Mouse (Mus musculus) effector memory CD4-positive, alpha-beta T cell, adult 5 months (primary cell): ENCODE results near the gene 4933402J07Rik. TPM values are rescaled to one million over a fixed set of nuclear protein-coding genes. Genes with fewer than 3 reads are reported as not detected.

Experiments used
- polyA plus RNA-seq: library from polyadenylated mRNA; unstranded; fragments of 100-300 nt; shearing (Covaris generic); gene quantifications from one replicate; pipeline ENCODE4 v1.2.1, GENCODE M21; 2017

Gene 4933402J07Rik
- polyA plus RNA-seq: not detected

GRCm38 (mm10) chr8:87563553-87563952, at the start of gene 4933402J07Rik:
Gene 4933402J07Rik (plus strand): TSS chr8:87563853.

Other genes with a start within 250 kb of the 4933402J07Rik start
- not detected for gene Cbln1, start 91.2 kb upstream of the 4933402J07Rik start, polyA plus RNA-seq